Mouse (Mus musculus) liver, embryonic 14.5 days (tissue): ENCODE results near the gene 1700040F15Rik. TPM values are rescaled to one million over a fixed set of nuclear protein-coding genes. Genes with fewer than 3 reads are reported as not detected.
"Not testable (repeated sequence)": the region's sequence is repeated elsewhere in the genome, so short reads cannot be mapped to it uniquely, and the experiment has no call there.

Experiments used
- ATAC-seq: fragments of 200-750 bp; cut with Nextera tagmentation; 2 replicates; pipeline ENCODE4 v1.8.0; 2017; ENCODE audit warnings: moderate number of reproducible peaks, mild to moderate bottlenecking, moderate library complexity; ENCODE audit not compliant: insufficient read depth
- DNase-seq, 3 experiments: peaks; one replicate each; pipeline ENCODE4 v3.0.0-alpha.2; 2012 to 2013; ENCODE audit warnings: low read depth in 3 of 3, low spot score in 3 of 3
- H3K27ac ChIP-seq: fragments of 300-500 bp; sonication (generic); 2 replicates; pipeline ENCODE4 v1.5.1; 2014; ENCODE audit warnings: moderate library complexity, mild to moderate bottlenecking, control low read depth, inconsistent platforms
- H3K27me3 ChIP-seq: fragments of 300-500 bp; sonication (generic); 2 replicates; pipeline ENCODE4 v1.6.1; 2014; ENCODE audit warnings: mild to moderate bottlenecking, low read length, moderate library complexity; ENCODE audit not compliant: control insufficient read depth, insufficient read depth
- H3K36me3 ChIP-seq: fragments of 300-500 bp; sonication (generic); replicated peaks from 2 replicates; pipeline ENCODE4 v1.6.1; 2014; ENCODE audit warnings: low read depth; ENCODE audit not compliant: control insufficient read depth, insufficient read depth
- H3K4me1 ChIP-seq, 2 experiments: fragments of 200-500 bp in 1 of 2; fragments of 300-500 bp in 1 of 2; sonication (generic) in 1 of 2; replicated peaks; 2 replicates each; pipeline ENCODE4 v1.6.1; 2012 to 2014; ENCODE audit warnings: antibody characterized with exemption in 1 of 2, inconsistent platforms in 1 of 2, low read length in 1 of 2; ENCODE audit not compliant: control insufficient read depth in 2 of 2, insufficient read depth in 2 of 2
- H3K4me2 ChIP-seq: fragments of 300-500 bp; sonication (generic); 2 replicates; pipeline ENCODE4 v1.6.1; 2014; ENCODE audit warnings: low read depth, mild to moderate bottlenecking, control low read depth, moderate library complexity
- H3K4me3 ChIP-seq, 2 experiments: fragments of 200-500 bp in 1 of 2; fragments of 300-500 bp in 1 of 2; sonication (generic) in 1 of 2; 2 replicates each; pipeline ENCODE4 v1.5.1; 2012 to 2014; ENCODE audit warnings: low read depth in 2 of 2, low read length in 2 of 2, mild to moderate bottlenecking in 2 of 2, control low read depth in 1 of 2, inconsistent platforms in 1 of 2, moderate library complexity in 1 of 2; ENCODE audit not compliant: insufficient read depth in 1 of 2
- H3K9ac ChIP-seq: fragments of 300-500 bp; sonication (generic); replicated peaks from 2 replicates; pipeline ENCODE4 v1.6.1; 2014; ENCODE audit warnings: mild to moderate bottlenecking, control low read depth, moderate library complexity
- H3K9me3 ChIP-seq: fragments of 300-500 bp; sonication (generic); 2 replicates; pipeline ENCODE4 v1.6.1; 2016; ENCODE audit warnings: low read length, mixed read lengths; ENCODE audit not compliant: control insufficient read depth
- WGBS: fragments of 180-500 bp; shearing (Covaris S2); extraction: QIAGEN DNeasy Blood & Tissue Kit; methylation state at CpG from one replicate; pipeline ENCODE4 v1.1.7; 2014; ENCODE audit not compliant: insufficient replicate concordance; 5-methylcytosine and 5-hydroxymethylcytosine counted together
- polyA plus RNA-seq, 2 experiments: library from polyadenylated mRNA; depleted of rRNA in 1 of 2; stranded (reverse) in 1 of 2; unstranded in 1 of 2; fragments of >200 nt; fragmentation: Nextera tagmentation in 1 of 2; extraction: Ambion mirVana in 1 of 2; gene quantifications; 2 replicates each; pipeline versions ENCODE4 v1.2.1 to v1.2.3; 2012 to 2014

Gene 1700040F15Rik
- polyA plus RNA-seq (2012; rRNA removed) (not detected in 2 replicates), polyA plus RNA-seq (2014; fragmentation: Nextera tagmentation; extraction: Ambion mirVana) (not detected in 2 replicates)

DNA sequence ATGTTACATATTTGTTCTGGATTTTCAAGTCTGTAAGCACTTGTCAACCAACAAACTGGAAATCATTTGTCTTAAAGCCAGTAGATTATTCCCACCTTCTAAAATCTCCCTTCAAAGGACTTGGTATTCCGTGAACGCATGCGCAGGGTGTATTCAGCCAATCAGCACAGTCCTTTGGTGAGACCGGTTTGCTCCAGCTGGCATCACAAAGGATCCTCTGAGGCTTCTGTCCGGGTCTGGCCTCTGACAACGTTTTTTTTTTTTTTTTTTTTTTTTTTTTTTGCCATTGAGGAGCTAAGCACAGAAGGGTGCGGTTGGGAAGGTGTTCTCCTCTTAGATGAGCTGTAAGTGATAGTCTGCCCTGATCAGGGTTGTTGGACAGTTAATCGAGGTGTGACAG, at the start of gene 1700040F15Rik:
TSS of gene 1700040F15Rik (plus strand) at position 301 of the 400 bp plus-strand sequence.
- H3K27ac ChIP-seq, H3K4me3 ChIP-seq, H3K4me1 ChIP-seq, H3K9ac ChIP-seq, ATAC-seq, DNase-seq, H3K36me3 ChIP-seq, H3K4me2 ChIP-seq, H3K9me3 ChIP-seq, H3K27me3 ChIP-seq: not testable (repeated sequence)
- no CpG with 5 or more reads among the region's 8 CpGs for whole genome bisulfite sequencing
